Mouse (Mus musculus) heart, adult 9 months (tissue): ENCODE data around the gene Polk.

ENCODE experiments used
- DNase-seq, 2 experiments: peaks; one replicate each; pipeline ENCODE4 v3.0.0; 2022; ENCODE audit warnings: low spot score in 2 of 2

Polk gene

GRCm38 (mm10) chr13:96529542-96529941 is 12.8 kb downstream of the Polk start:
- DNase-seq: no peak

GRCm38 (mm10) chr13:96528776-96529175 is 13.6 kb downstream of the Polk start:
- no peak for DNase-seq

GRCm38 (mm10) chr13:96527856-96528255 is 14.5 kb downstream of the Polk start:
- no peak for DNase-seq

GRCm38 (mm10) chr13:96527022-96527421 is 15.4 kb downstream of the Polk start:
- DNase-seq: no peak

GRCm38 (mm10) chr13:96521294-96521693 is 21.1 kb downstream of the Polk start:
- no peak for DNase-seq

GRCm38 (mm10) chr13:96517335-96517734 is 25.0 kb downstream of the Polk start:
- DNase-seq: no peak

- DNase-seq: no peak
These were observed 26.1 kb downstream of the Polk start for GRCm38 (mm10) chr13:96516249-96516648.

- no peak for DNase-seq
These were observed 28.0 kb downstream of the Polk start for GRCm38 (mm10) chr13:96514154-96514942.

- peak; percentile 36 to 37 for DNase-seq
These were observed 30.5 kb downstream of the Polk start for GRCm38 (mm10) chr13:96511893-96512292.

GRCm38 (mm10) chr13:96511262-96511661 is 31.1 kb downstream of the Polk start:
- peak in 1 of 2 experiments; percentile 7 for DNase-seq

GRCm38 (mm10) chr13:96510635-96511034 is 31.7 kb downstream of the Polk start:
- DNase-seq: peak; percentile 47 to 57

- no peak for DNase-seq
These were observed 34.8 kb downstream of the Polk start for GRCm38 (mm10) chr13:96507541-96507940.

- no peak for DNase-seq
These were observed 36.1 kb downstream of the Polk start for GRCm38 (mm10) chr13:96506313-96506712.

- DNase-seq: no peak
These were observed 36.7 kb downstream of the Polk start for GRCm38 (mm10) chr13:96505661-96506060.

- no peak for DNase-seq
These were observed 42.5 kb downstream of the Polk start for GRCm38 (mm10) chr13:96499891-96500290.

GRCm38 (mm10) chr13:96496630-96497029 is 45.7 kb downstream of the Polk start:
- peak in 1 of 2 experiments; percentile 4 for DNase-seq

- DNase-seq: no peak
These were observed 51.9 kb downstream of the Polk start, which contains the start of gene Gm17622 for GRCm38 (mm10) chr13:96490433-96490832. TSS of gene Gm17622 (plus strand) at chr13:96490733.

GRCm38 (mm10) chr13:96487968-96488367 is 54.4 kb downstream of the Polk start:
- DNase-seq: no peak

- DNase-seq: no peak
These were observed 55.1 kb downstream of the Polk start for GRCm38 (mm10) chr13:96487230-96487629.

GRCm38 (mm10) chr13:96478991-96479390 is 63.4 kb downstream of the Polk start:
- no peak for DNase-seq

GRCm38 (mm10) chr13:96477226-96477625 is 65.2 kb downstream of the Polk start:
- no peak for DNase-seq

GRCm38 (mm10) chr13:96470957-96471356 is 71.4 kb downstream of the Polk start, which contains the start of gene Ankdd1b:
TSS of gene Ankdd1b (minus strand) at chr13:96471198.
- DNase-seq: no peak

GRCm38 (mm10) chr13:96470556-96470955 is 71.8 kb downstream of the Polk start:
- DNase-seq: no peak

- DNase-seq: no peak
These were observed 73.7 kb downstream of the Polk start for GRCm38 (mm10) chr13:96468678-96469077.
